Mouse (Mus musculus) c-Kit-positive CD71-positive TER-119-positive erythroid progenitor cells, embryonic 14.5 days (primary cell): ENCODE results near the gene Bphl.
"Not testable (repeated sequence)": the region's sequence is repeated elsewhere in the genome, so short reads cannot be mapped to it uniquely, and the experiment has no call there.

Source experiments
- DNase-seq: peaks from one replicate; pipeline ENCODE4 v3.0.0-alpha.2; 2013; ENCODE audit warnings: low spot score

Gene Bphl

DNA sequence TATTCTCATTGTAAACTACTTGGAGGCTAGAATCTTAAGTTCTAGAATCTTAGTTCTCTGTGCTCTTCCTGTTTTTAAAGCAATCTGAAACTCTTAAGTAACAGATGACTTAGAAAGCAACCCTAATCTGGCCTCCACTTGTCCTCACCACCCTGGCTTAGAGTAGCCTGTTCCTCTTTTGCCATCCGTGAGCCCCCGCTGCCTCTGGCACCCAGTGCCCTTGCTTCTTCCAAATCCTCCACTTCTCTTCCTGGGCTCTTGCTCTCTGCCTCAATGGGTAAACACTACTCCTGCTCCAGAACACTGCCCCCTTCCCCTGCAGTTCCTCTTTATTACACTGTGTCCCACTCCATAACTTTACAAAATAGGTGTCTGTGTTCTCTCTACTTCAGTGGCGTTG lies 14.3 kb downstream of the Bphl start:
- no peak for DNase-seq

DNA sequence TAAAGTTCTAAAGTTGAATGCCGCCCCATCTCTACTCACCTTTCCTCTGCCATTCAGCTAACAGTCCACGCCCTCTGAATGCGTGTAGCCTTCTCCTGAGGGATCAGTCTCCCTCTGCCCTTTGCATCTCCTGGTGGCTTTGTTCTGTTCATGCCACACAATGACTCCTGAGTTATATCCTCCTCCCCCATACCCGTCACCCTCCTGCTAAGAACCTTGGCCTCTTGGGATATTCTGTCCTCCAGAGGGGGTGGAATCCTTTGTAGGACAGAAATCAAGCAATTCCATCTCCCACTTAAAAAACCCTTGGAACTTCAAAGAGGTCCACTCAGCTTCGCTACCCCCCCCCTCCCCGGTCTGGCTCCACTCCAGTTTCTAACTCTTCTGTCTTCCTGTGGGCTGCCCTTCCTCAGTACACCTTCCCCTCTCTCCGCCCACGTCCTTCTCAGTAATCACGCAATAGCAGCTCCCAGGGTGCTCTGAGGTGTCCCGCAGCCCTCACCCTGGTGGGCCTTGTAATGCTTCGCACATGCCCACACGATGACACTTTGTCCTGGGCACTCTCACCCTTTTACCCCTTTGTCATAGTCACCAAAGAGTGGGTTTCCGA lies 16.4 kb downstream of the Bphl start:
- DNase-seq: no peak

DNA sequence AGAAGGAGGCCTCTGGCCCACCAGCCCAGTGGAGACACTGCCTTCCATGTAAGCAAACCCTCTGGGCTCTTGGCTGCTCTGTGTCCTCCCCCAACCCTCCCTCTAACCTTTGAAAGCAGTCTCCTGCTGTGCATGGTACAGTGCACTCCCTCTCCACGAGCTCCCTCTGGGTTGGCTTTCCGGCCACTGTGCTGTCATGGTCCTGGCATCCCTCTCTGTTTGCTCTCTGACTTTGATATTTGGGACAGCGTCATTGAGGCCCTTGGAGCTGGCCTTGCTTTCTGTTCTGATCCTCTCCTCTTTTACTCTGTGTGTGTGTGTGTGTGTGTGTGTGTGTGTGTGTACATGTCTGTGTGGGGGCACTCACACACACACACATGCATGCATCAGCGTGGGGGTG lies 17.0 kb downstream of the Bphl start:
- no peak for DNase-seq

DNA sequence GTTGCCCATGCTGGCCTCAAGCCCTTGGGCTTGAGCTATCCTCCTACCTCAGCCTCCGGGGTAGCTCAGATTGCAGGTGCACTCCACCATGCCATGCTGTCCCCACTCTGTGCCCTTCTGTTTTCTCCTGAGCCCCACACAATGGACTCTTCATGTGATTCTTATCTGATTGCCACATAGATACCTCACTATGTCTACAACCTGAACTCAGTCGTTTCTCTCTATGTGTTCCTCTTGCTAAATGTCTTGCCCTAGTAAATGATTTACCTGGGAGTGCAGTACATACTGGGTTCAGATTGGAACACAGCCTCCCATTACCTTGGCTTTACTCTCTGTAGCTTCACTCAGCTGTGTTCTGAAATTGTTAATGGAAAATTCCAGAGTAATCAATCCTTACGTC lies 17.6 kb downstream of the Bphl start:
- DNase-seq: no peak

DNA sequence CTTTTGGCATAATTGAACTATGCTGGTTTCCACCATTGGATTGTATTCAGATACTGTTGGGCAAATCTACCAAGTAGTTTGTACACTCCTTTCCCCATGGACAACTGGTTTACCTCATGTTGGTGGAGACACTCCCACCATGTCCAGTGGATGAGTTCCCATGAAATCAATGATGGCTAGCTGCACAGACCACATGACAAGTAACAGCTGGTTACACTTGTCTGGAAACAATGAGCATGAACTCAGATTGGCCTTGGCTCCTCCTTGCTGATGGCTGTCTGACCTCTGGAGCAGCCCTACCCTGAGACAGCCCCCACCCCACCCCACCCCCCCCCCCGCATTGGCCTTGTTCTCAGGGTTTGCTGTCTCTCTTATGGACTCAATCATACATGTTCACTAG lies 19.9 kb downstream of the Bphl start:
- no peak for DNase-seq

DNA sequence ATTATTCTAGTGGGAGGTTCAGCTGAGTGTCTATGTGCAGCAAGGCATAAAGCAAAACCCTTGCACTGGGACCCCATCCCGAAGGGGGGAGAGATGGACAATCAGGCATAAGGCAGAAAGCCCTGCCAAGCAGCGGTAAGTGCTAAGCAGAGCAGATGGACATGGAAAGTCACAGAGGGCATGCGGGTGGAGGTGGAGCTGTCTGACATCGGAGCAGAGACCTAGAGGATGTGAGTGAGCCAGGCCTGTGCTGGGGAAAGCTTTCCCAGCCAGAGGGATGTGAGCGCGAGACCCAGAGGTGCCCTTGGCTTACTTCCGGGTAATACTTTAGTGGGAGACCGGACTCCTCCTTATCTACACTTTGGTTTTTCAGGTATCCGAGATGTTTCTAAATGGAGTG lies 22.7 kb downstream of the Bphl start:
- DNase-seq: no peak

DNA sequence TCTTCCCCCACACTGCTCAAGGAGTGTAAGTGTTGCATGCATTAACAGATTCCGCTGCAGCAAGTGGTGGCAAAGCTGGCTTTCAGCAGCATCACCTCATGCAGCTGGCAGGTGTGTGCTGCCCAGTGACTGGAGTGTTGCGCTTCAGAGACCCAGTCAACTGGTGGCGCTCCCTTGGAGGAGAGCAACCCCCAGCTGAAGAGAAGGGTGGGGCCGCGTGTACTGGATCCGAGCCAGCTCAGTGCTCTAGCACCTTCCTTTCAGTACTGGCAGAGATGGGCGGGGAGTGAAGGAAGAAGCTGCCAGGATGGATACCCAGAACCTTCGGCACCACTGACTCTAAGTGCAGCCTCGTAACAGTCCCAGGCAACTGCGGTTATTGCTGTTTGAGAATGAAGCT lies 25.1 kb downstream of the Bphl start:
- no peak for DNase-seq

DNA sequence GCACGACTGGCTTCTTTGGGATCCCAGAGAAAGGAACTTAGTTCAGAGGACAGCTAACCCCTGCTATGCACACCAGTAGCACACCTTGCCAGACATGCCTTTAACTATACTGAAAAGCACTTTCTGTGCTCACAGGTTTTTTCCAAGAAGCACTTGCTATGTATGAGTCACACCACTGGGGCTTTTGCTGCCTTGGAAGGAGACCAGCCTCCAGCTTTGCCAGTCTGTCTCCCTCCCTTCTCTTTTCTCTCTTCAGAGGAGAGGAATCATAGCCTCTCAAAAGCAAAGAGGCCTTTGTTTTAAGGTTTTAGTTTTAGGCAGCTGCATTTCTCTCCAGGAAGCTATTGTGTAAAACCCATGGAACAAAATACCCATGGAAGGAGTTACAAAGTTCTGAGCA lies 29.0 kb downstream of the Bphl start:
- no peak for DNase-seq

DNA sequence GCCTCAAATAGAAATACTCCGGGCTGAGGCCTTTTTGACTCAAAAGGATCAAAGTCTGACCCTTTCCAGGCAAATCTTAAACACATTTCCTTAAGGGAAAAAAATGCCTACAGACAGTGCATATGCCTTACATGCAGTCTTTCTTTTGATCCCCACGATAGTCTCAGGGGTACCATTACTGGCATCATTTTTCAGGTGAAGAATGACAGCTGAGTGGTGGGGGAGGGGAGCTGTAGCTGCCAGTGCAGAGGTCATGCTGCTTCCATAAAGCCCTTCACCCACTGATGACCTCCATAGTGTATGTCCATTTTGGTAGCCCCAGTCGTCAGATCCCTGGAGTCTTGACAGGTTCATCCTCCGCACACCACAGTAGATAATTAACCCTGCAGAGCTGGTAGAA lies 32.9 kb downstream of the Bphl start:
- DNase-seq: no peak

DNA sequence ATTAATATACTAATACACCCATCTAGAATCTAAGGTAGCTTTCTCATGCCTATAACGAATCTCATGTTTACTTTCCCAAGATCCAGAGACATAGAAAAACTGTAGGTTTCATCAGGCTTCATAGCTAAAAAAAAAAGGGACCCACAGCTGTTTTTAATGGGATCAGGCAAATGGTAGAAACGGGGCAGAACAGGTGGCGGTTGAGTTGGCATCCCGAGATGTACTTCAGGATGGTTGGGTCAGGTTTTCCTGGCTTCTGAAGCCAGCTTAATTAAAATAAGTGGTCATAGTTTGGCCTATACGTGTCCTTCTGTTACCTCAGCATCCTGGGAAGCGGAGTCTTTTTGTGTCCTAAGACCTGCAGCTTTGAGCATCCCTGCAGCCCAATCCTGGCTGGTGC lies 34.4 kb downstream of the Bphl start:
- DNase-seq: no peak

DNA sequence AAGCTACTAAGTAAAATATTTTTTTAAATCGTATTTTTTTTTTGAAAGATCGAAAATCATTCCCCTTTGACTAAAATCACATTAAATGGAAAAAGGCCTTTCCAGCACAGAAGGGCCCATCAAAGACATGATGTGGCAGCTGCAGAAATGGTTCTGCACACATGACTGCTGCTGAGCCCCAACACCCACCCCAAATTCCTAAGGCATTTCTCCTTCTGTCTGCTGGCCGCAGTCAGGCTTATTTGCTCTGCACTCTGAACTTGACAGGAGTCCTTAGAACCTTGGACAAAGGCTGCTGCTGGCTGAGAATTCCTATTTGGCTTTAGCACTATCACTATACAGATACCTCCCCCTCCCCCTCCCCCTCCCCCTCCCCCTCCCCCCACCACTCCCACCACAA lies 35.5 kb downstream of the Bphl start:
- no peak for DNase-seq

DNA sequence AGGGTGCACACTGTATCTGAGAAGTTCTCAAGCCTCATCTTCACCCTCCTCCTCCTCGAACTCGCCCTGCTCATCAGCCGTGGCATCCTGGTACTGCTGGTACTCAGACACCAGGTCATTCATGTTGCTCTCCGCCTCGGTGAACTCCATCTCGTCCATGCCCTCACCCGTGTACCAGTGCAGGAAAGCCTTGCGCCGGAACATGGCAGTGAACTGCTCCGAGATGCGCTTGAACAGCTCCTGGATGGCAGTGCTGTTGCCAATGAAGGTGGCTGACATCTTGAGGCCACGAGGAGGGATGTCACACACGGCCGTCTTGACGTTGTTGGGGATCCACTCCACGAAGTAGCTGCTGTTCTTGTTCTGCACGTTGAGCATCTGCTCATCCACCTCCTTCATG lies 37.0 kb downstream of the Bphl start:
- DNase-seq: not testable (repeated sequence)

DNA sequence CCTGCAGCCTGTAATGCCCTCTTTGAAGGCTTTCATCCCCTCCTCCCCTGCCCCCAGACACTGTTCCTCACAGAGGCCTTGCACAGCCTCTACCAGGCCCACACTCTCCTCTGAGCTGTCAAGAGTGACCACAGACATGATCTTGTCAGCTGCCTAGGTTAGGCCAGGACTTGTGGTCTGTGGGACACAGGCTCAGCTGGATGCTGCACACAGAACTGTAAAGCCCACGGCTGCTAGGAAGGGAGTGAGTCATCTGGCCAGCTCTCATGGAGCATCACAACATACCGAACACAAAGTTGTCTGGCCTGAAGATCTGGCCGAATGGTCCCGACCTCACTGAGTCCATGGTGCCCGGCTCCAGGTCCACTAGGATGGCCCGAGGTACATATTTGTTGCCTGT lies 38.5 kb downstream of the Bphl start:
- DNase-seq: not testable (repeated sequence)

DNA sequence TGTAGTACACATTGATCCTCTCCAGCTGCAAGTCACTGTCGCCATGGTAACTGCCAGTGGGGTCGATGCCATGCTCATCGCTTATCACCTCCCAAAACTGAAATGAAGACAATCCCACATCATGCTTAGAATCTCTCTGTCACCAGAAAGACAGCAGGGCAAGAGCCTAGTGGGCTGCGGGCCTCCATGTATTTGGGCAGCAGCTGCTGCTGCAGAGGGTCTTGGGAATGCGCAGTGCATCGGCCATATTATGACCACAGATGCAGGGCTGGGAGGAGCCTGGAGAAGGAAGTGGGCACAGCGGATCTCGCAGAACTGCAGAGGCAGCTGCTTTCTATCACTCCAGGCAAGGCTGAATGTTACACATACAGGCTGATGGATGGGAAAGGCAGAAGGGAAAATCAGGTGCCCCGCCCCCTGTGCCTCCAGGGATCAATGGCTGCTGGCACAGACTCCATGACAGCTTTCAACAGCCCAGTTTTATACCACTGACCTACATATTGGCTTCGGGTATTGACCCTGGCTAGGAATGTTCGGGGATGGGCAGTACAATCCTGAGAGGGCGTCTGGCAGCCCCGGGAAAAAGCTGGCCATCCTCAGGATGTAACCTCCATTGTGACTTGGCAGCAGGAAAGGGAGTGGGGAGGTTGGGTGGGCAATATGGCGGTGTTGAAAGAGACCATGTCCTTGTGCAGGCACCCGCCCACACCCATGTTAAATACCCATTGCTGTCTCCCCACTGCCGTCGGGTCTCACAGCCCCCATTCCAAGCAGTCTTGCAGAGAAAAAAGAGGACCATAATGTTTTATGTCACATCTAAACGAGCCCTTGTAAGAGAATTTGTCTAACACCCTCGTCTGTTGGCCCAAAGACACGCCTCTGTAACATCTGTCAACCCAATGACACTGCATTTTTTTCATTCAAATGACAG lies 39.4 kb downstream of the Bphl start:
- DNase-seq: peak; percentile 47

DNA sequence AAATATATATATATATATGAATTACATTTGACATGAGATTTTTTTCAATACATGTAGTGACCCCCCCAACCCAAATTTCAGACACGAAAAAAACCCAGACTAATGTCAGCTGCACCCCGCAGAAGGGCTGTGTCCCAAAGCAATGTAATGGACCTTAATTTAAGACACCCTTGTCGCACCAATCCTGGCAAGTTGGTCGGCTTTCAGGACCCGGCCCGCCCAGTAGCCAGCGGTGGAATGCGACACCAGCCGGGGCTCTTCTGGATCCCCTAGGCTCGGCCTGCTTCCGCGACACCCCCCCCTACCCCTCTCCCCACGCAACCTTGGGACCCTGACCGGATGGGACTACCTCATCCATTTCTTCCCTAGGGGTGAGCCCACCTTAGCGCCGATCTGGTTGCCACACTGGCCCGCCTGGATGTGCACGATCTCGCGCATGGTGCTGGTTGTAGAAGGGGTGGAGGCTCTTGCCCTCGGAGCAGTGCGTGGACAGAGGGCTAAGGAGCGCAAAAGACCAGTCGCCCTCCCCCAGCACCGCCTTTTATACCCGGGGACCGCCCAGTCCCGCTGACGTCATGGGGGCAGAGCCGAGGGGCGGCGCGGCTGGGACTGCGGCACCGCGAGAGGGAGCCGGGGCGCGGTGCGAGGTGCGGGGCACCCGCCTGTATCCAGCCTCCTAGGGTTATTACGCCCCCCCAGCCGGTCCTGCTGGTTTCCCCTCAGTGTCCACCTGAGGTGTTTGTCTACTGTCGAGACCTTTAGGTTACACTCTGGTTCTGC lies 40.3 kb downstream of the Bphl start, which contains the start of gene Tubb2a:
Tubb2a (minus strand) TSS at position 516 of the 780 bp plus-strand sequence.
- DNase-seq: peak; percentile 79

DNA sequence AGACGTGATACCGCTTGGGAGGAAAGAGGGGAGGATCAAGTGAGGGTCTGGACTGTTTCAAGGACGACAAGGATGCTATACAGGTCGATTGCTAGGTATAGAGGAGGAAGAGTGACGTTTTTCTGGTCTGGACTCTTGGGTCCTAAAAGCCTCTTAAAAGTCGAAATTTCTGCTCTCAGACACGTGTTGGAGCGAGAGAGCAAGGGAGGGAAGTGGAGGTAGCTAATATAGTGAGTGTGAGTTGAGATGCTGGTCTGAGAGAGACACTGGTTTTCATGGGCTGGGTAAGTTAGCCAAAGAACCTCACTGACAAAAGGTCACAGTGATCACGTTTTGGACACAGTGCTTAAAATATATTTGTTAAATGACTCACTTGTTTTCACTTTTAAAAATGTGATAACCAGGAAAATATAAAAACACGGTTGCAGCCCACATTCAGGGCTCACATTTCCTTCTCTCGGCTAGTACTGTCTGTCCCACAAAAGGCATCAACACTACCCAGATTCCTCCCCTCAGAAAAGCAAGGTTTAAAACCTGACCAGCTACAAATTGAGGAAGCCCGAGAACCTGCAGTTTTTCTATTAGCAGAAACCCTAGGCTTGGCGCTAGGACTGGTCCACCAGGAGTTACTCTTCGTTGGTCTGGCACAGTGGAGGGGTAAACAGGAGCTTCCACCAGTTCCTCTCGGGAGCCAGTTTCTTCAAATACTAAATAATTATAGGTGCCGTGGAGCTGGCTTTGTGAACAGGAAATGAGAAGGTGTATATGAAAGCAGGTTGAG lies 41.3 kb downstream of the Bphl start:
- no peak for DNase-seq

DNA sequence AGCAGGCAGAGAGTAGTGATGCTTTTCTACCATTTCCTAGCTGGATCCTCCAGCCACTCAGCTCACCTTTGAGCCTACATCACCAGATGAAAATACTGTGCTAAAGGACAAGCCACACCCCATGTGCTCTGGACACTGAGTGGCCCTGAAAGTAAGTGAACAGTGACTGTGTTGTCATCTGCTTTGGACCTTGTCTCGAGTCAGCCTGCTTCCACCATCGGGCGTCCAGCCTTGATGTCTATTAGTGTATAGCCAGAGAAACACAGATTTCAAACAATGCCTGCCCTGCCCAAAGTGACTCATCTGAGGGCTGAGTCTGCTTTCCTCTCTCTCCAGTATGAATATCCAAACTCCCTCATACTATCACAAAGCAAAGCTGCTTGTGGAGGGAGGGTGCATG lies 42.4 kb downstream of the Bphl start:
- no peak for DNase-seq

DNA sequence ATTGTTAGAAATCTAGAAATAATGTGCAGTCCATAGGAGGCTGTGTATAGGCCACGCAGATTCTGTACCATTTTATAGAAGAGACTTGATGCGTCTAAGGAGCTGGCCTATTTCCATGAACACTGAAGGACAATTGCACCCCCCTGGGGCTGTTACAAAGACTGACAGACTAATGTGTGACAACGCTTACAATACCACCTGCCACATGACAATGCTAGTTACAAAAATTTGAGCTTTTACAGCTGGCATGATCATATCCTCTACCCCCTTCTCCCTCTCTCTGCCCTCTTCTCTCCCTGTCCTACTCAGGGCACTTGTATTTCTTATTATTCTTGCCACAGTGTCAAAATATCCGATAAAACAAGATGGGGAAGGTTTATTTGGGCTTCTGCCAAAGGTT lies 44.5 kb downstream of the Bphl start:
- no peak for DNase-seq

DNA sequence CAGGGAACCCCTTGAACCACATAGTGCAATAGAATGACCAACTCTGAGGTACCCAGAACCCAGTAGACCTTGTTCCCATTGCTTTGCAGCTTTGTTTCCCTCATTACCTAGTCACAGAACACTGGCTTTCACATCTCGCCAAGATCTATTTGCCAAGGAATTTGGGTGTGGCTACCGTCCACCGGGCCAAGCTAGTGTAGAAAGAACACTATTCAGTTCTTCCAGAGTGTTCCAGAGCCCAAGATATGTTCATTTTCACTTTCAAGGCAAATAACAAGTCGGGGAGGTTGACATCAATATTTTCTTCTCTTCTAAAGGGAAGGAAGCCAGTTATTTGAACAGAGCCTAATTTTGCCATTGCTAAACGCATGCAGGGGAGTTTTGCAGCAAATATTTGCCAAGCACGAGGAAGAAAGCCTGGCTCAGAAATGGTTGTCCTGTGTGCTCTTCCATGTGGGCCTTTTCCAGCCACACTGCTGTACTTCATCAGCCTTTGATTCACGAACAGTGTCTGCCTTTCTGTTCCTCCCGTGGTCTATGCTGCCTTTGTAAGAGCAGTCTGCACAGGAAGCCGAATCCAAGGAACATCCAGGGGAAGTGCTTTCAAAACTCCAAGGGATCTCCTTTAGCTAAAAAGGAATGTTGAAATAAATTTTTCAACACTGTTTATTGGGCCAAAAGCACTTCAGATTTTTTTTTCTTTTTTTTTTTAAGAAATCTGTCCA lies 46.8 kb downstream of the Bphl start:
- DNase-seq: no peak

DNA sequence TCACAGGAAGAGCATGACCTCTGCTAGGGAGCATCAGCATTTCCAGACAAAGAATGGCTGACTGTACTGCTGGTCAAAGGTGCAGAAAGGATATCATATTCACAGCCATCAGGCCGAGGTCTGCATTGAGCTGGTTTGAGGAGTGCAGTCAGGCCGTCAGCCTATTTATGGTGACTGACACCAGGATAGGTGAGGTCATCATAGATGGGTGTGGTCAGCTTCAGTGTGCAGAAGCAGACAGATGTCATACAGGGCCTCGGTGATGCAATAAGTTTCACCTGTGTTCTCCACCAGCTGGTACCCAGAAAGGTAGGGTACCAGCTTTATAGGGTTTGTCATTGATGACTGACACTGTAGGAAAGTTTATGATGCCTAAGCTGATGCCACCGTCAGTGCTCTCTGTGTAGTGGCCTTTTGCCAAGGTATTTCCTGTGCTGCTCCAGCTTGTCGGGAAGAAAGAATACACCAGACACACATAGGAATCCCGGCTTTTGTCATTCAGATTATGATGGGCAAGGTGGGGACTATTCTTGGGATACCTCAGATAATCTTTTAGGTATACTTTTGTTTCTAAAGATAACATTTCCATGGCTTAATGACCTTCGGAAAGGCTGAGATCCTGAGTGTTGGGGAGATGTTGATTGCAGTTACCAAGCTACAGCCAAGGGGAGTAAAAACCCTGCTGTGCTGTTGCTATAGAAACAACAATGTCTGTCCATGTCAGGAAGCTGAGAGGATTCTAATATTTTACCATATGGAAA lies 49.8 kb downstream of the Bphl start:
- no peak for DNase-seq
